Mouse (Mus musculus) common myeloid progenitor, adult 5-6 weeks (primary cell): ENCODE data around the gene Cd200. TPM values are rescaled to one million over a fixed set of nuclear protein-coding genes. Genes with fewer than 3 reads are reported as not detected.

ENCODE experiments used
- ATAC-seq: replicated peaks from 2 replicates; pipeline ENCODE4 v1.8.0; 2016; ENCODE audit warnings: low read depth, mild to moderate bottlenecking, moderate TSS enrichment, inconsistent platforms; ENCODE audit not compliant: poor library complexity, severe bottlenecking
- total RNA-seq: library from RNA; stranded (forward); fragments of 200-1000, 187-1606 nt; gene quantifications from 2 replicates; pipeline ENCODE4 v1.2.3, GENCODE M21; 2017

Gene Cd200
- total RNA-seq, 1 experiment from 2014 or later: 0.82 TPM

- no peak for ATAC-seq
Measured at GRCm38 (mm10) chr16:45346367-45346766, 62.5 kb downstream of the Cd200 start.

GRCm38 (mm10) chr16:45344879-45345278 lies 64.0 kb downstream of the Cd200 start:
- peak; percentile 47 for ATAC-seq

- ATAC-seq: no peak
Measured at GRCm38 (mm10) chr16:45336478-45336877, 72.4 kb downstream of the Cd200 start.

GRCm38 (mm10) chr16:45334891-45335290 lies 74.0 kb downstream of the Cd200 start:
- no peak for ATAC-seq

GRCm38 (mm10) chr16:45334376-45334765 lies 74.5 kb downstream of the Cd200 start:
- ATAC-seq: no peak

GRCm38 (mm10) chr16:45333678-45334375 lies 75.0 kb downstream of the Cd200 start:
- ATAC-seq: no peak

GRCm38 (mm10) chr16:45332591-45332990 lies 76.3 kb downstream of the Cd200 start:
- no peak for ATAC-seq

Other genes with a start within 250 kb of the Cd200 start
- 2.1 and 5.8 TPM in 2 replicates for gene Btla, start 184.7 kb downstream of the Cd200 start, total RNA-seq
- not detected in 2 replicates for gene Gm609, start 83.9 kb upstream of the Cd200 start, total RNA-seq
- gene Gm17783, start 123.0 kb upstream of the Cd200 start, total RNA-seq: not detected in 2 replicates
- gene Slc9c1, start 126.3 kb upstream of the Cd200 start, total RNA-seq: not detected in 2 replicates
- gene Gcsam, start 201.3 kb upstream of the Cd200 start, total RNA-seq: 1.2 and 1.7 TPM in 2 replicates
- 0.29 and 1.2 TPM in 2 replicates for gene BC016579, start 245.0 kb upstream of the Cd200 start, total RNA-seq